Mouse (Mus musculus) retina, postnatal 1 day (tissue): Measurements from ENCODE around the gene Slit3.

ENCODE experiments used
- DNase-seq: peaks from one replicate; pipeline ENCODE4 v3.0.0-alpha.2; 2012

The Slit3 gene

GRCm38 (mm10) chr11:35125108-35125490 lies 4.1 kb downstream of the Slit3 start:
- no peak for DNase-seq

DNA sequence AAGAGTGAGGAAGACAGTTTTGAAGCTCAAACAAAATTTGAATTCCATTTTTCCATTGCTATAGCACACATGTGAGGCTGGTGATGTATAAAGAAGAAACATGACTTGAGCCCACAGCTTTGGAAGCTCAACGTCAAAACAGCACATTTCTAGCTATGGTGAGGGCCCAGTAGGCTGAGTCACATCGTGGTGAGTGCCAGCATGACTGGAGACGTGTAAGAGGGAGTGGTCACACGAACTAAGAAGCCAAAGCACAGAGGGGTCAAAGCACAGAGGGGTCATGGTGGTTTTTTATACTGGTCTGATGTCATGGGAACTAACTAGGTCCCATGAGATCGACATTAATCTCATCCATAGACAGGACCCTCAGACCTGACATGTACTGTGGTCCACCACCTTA lies 10.7 kb downstream of the Slit3 start:
- no peak for DNase-seq

DNA sequence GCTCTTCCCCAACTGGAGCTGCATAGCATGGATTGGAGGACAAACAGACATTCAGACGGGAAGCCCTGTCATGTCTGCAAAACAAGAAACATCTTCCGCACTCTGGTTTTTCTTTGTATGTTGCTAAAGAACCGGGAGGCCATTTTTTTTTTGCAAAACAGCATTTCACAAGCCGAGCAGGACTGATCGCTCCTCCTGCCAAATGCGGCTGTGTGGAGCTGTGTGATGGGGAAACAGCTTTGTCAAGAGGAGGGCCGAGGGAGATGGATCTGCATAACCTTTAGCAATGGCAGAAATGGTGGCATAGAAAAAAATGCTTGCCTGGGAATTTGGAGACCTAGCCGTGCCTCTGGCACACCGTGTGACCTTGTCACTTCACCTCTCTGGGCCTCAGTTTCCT lies 15.6 kb downstream of the Slit3 start:
- DNase-seq: no peak

GRCm38 (mm10) chr11:35140092-35140491 lies 19.1 kb downstream of the Slit3 start:
- DNase-seq: no peak

- no peak for DNase-seq
Measured at GRCm38 (mm10) chr11:35142202-35142601, 21.2 kb downstream of the Slit3 start.

DNA sequence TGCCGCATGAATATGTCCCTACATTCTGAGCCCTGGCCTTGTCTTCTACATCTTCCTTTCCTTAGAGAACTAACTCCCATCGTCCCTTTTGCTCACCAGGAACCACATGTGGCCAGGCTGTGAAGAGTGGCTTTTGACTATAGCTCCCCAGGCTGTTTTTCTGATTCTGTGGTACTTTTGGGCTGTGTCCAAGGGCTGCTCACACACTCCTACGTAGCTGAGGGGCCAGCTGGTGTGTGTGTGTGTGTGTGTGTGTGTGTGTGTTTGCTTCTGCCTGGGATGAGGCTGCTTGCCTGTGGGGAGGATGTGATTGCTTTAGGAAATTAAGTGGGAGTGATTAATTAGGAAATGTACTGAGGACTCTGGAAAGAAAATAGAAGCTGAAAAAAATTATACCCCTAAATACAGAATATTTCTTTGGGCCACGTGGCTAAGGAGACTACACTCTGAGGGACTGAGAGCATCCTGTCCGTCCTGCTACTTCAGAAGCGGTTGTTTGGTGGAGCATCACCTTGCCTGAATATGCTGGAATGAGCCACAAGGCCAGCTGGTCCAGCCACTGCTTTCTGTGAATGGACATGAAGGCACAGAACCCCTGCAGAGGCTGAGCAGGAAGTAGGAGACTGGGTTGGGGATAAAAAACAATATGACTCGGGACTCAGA lies 21.8 kb downstream of the Slit3 start:
- DNase-seq: no peak

DNA sequence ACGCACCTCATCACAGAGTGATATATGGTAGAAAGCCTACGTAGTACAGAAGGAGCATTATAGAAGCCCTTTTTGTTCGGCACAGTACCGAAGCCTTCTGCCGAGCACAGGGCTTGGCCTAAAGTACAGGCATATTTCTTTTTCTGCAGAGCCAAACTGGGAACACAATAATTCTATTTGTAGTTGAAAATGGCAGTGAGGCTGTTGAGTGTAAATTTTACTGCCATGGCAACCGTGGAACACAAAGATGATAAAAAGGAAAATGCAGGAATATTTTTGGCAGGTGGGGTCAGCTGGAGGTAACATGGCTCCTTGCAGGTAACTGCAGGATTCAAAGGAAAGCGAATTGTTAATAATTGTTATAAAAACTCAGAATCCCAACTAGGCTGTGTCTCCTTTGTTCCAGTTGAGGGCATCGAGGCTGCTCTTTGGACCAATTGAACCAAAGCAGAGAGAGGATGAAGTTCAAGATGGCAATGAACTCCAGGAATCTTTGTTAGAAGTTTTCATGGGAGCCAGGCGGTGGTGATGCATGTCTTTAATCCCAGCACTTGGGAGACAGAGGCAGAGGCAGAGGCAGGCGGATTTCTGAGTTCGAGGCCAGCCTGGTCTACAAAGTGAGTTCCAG lies 26.9 kb downstream of the Slit3 start:
- DNase-seq: no peak

GRCm38 (mm10) chr11:35151539-35151951 lies 30.5 kb downstream of the Slit3 start:
- DNase-seq: peak; percentile 63

DNA sequence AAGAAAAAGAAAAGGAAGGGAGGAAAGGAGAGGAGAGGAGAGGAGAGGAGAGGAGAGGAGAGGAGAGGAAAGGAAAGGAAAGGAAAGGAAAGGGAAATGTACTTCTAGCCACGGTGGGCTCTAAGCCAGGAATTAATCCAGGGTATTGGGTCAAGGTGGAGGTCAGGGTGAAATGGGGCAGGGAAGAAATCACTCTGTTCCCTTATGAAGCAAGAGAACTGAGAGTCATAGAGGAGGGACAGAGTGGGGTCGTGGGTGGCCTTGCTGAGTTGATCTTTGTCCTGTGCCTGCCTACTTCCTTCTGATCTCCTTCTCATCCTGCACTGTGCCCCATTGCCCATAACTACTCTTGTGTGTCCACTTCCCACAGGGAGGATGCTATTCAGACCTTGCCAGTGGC lies 31.9 kb downstream of the Slit3 start:
- no peak for DNase-seq

DNA sequence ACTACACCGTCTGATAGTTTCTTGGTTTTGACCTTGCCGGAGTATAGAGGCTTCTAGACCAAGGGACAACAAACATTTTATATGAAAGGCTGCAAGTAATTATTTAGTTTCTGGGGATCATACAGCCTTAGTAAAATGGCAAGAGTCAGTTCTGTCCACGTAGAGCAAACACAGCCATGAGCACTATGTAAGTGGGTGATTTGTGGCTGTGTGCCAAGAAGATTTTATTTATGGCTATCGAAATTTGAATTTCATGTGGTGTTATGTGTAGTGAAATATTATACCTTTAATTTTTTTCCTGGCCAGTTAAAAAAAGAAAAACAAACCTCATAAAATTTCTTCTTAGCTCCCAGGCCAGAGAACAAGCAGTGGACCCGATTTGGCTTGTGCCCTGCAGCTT lies 33.4 kb downstream of the Slit3 start:
- DNase-seq: no peak

- no peak for DNase-seq
Measured at GRCm38 (mm10) chr11:35155281-35155680, 34.3 kb downstream of the Slit3 start.

DNA sequence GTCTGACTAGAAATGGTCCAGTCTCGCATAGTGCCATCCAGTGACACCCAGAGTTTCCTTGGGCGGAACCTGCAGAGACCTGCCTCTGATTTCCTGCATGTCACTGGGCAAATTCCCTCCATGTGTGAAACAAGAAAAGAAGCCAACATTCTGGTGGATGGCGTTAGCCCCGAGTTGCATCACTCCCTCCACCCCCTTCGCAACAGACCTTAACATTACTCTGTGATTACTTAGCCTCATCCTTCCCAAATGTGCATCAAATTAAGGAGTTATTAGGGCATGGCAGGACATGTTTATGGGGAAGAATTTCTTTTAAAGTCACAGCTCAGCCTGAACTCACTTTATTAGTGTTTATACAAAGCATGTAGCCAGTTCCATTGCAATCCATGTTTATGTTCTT lies 35.7 kb downstream of the Slit3 start:
- DNase-seq: no peak

GRCm38 (mm10) chr11:35160682-35161211 lies 39.7 kb downstream of the Slit3 start:
- no peak for DNase-seq

GRCm38 (mm10) chr11:35163396-35163795 lies 42.4 kb downstream of the Slit3 start:
- DNase-seq: no peak

- DNase-seq: no peak
Measured at GRCm38 (mm10) chr11:35167176-35167575, 46.2 kb downstream of the Slit3 start.

DNA sequence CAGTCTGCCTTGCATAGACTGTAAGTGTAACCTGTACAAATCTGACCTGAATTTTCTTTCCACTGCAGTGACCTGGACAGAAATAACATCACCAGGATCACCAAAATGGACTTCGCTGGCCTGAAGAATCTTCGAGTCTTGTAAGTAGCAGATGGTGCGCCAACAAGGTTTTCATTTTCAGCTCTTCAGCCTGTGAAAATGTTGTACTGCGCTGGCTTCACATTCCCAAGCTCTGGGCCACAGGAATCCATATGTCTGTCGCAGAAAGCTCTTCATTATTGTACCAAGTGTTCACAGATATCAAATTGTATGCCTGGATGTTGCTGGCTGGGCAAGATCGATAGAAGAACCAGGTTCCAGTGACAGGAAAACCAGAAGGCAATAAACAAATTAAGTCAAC lies 50.5 kb downstream of the Slit3 start:
- DNase-seq: no peak

DNA sequence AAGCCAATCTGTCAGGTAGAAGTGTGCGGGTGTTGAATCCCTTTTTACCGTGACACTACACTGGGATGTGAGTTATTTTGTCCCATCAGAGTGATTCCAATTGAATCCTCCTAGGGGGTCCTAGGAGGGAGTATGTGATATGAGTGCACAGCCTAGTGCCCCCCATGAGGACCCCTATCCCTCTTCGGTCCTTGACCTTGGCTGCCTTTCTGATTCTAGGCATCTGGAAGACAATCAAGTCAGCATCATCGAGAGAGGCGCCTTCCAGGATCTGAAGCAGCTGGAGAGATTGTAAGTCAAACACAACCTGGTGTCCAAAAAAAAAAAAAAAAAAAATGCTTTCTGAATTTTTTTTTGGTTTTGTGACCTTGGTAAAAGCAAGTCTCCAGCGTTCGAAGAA lies 56.5 kb downstream of the Slit3 start:
- no peak for DNase-seq

- peak; percentile 13 for DNase-seq
Measured at GRCm38 (mm10) chr11:35178144-35178817, 57.3 kb downstream of the Slit3 start.

DNA sequence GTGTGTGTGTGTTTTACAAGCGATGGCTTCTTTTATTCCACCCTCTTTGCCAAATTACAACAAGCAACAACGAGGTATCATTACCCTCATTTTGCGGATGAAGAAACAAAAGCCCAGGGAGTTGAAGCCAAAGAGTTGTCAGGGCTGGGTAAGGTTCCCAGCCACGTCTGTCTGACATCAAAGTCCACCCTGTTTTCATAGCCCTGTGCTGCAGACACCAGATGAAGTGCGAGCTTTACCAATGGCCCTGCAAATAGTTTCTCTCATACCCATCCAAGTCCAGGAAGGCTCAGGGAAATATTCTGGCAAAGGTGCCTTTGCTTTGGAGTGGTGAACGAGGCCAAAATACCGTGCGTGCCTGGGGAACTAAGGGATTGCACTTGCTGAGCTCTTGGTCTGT lies 58.3 kb downstream of the Slit3 start:
- no peak for DNase-seq

- no peak for DNase-seq
Measured at GRCm38 (mm10) chr11:35182887-35183286, 61.9 kb downstream of the Slit3 start.

DNA sequence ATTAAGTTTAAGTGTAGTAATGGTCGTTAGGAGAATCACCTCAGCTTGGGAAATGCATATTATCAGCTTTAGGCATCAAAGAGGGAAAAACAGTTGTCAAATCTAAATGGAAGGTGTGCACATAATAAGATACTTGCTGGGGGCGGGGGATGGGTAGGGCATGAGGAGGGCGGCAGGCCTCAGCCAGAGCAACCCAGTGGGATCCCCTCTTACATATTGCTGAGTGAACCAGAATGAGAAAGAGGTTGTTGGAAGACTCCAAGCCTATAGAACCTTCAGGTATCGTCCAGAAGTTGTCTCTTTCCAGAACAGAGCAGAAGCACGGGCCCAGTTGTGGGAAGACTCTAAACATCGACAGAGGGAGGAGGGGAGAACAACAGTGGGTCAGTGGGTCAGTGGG lies 73.8 kb downstream of the Slit3 start:
- DNase-seq: no peak

- no peak for DNase-seq
Measured at GRCm38 (mm10) chr11:35196777-35197176, 75.8 kb downstream of the Slit3 start.

- DNase-seq: no peak
Measured at GRCm38 (mm10) chr11:35198537-35199088, 77.6 kb downstream of the Slit3 start.

DNA sequence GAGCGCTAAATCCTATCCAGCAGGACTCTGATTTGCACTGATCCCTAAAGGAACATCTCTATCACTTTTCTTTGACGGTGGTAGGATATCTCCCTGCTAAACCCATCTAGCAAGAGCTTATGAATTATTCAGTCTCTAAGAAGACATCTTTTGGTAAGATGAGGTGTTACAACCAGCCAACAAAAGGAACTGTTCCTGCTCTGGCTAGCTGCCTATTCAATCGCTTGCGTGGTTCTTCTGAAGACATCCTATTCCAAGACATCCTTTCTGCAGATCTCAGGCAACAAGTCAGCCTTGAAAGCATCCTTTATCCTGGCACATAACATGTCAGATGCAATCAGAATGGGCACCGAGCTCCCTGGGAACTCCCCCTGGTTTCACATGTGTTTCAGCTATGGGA lies 81.3 kb downstream of the Slit3 start:
- DNase-seq: peak; percentile 37
